In the genomic region with DNA sequence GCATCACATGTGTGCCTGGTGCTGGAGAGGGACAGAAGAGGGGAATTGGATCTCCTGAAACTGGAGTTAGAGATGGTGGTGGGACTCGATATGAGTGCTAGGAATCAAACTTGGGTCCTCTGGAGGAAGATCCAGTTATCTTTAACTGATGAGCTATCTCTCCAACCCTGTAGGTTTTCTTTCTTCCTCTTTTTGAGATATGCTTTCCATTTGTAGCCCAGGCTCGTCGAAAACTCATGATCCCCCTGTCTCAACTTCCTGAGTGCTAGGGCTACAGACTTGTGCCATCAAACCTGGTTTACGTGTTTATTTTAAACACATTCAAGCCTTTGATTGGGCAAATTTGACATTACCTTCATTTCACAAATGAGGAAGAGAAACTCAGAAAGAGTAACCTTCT, we compare ENCODE assay signal across 37 mouse cellular contexts. TPM values are rescaled to one million over a fixed set of nuclear protein-coding genes. Genes with fewer than 3 reads are reported as not detected.
"Had no signal": no experiment of that assay in that cellular context is flagged by ENCODE, and none has a peak within 500 bp of the region (broad histone marks: within the 10 kb centered on the region; RNA-seq: fewer than 3 reads in every experiment).

No protein-coding gene starts in this region.

- H3K9ac ChIP-seq: heart, embryonic 12.5 days; hindbrain, embryonic 12.5 days; hindbrain, embryonic 14.5 days; intestine, embryonic 15.5 days; limb, embryonic 12.5 days; liver, embryonic 14.5 days had no signal

- H3K4me3 ChIP-seq: heart, embryonic 10.5 days; heart, embryonic 12.5 days; hindbrain, embryonic 10.5 days; hindbrain, embryonic 12.5 days; intestine, embryonic 15.5 days; layer of hippocampus, adult 2 months; left cerebral cortex, adult 2 months; limb, embryonic 10.5 days; limb, embryonic 12.5 days had no signal

- H3K36me3 ChIP-seq: heart, embryonic 10.5 days; heart, embryonic 12.5 days; hindbrain, embryonic 10.5 days; hindbrain, embryonic 12.5 days; intestine, embryonic 15.5 days; limb, embryonic 10.5 days; limb, embryonic 12.5 days had no signal

- H3K27ac ChIP-seq: heart, embryonic 10.5 days; hindbrain, embryonic 10.5 days; hindbrain, embryonic 12.5 days; hindbrain, embryonic 14.5 days; intestine, embryonic 15.5 days; layer of hippocampus, adult 2 months; left cerebral cortex, adult 2 months; limb, embryonic 10.5 days; limb, embryonic 12.5 days; liver, embryonic 14.5 days had no signal

- DNase-seq: gastrocnemius, postnatal 14 days; gastrocnemius, postnatal 36 days; heart, adult 18-20 months; heart, postnatal 10 days; heart, postnatal 4 days; kidney, adult 18-20 months; kidney, adult 8-10 months; kidney, postnatal 10 days; kidney, postnatal 25 days; kidney, postnatal 4 days had no signal

- ATAC-seq: hindbrain, embryonic 16.5 days; inflammation-experienced regulatory T-cells, adult 6 months; intestine, embryonic 15.5 days; intestine, postnatal 0 days had no signal

- H3K27me3 ChIP-seq: intestine, embryonic 15.5 days had no signal

- H3K4me1 ChIP-seq: hindbrain, embryonic 12.5 days had no signal

- H3K4me2 ChIP-seq: heart, embryonic 12.5 days; hindbrain, embryonic 12.5 days; hindbrain, embryonic 14.5 days; intestine, embryonic 15.5 days; limb, embryonic 12.5 days; liver, embryonic 11.5 days had no signal

- H3K9me3 ChIP-seq: heart, embryonic 10.5 days; heart, embryonic 12.5 days; hindbrain, embryonic 10.5 days; hindbrain, embryonic 12.5 days; intestine, embryonic 15.5 days; limb, embryonic 10.5 days; limb, embryonic 12.5 days had no signal

RNA-seq across cellular contexts. Expression of gene Sec14l4, which starts 2.9 kb away (rescaled TPM):
- total RNA-seq: gastrocnemius, adult 18-20 months; gastrocnemius, adult 8-10 months; gastrocnemius, postnatal 14 days; gastrocnemius, postnatal 36 days; heart, postnatal 4 days; left cerebral cortex, adult 2 months; left cerebral cortex, postnatal 36 days had no signal
- polyA plus RNA-seq: heart, embryonic 12.5 days; heart, embryonic 14.5 days; hindbrain, embryonic 10.5 days; hindbrain, embryonic 12.5 days; hindbrain, embryonic 14.5 days; hindbrain, embryonic 16.5 days; inflammation-experienced regulatory T-cells, adult 6 months; kidney, embryonic 14.5 days; limb, embryonic 10.5 days; limb, embryonic 12.5 days had no signal

RNA-seq across cellular contexts. Expression of gene Sec14l3, which starts 30.5 kb away (rescaled TPM):
- total RNA-seq: gastrocnemius, adult 18-20 months; gastrocnemius, adult 8-10 months; gastrocnemius, postnatal 14 days; gastrocnemius, postnatal 36 days; heart, postnatal 25 days; heart, postnatal 4 days had no signal
- polyA plus RNA-seq: heart, embryonic 10.5 days; heart, embryonic 12.5 days; heart, embryonic 14.5 days; hindbrain, embryonic 10.5 days; hindbrain, embryonic 12.5 days; inflammation-experienced regulatory T-cells, adult 6 months; intestine, embryonic 15.5 days; intestine, postnatal 0 days; kidney, embryonic 14.5 days; limb, embryonic 10.5 days; limb, embryonic 12.5 days; limb, embryonic 14.5 days; liver, embryonic 11.5 days; liver, embryonic 14.5 days; liver, embryonic 16.5 days had no signal

RNA-seq across cellular contexts. Expression of gene Gal3st1, which starts 50.7 kb away (rescaled TPM):
- polyA plus RNA-seq: heart, embryonic 14.5 days; inflammation-experienced regulatory T-cells, adult 6 months had no signal

RNA-seq across cellular contexts. Expression of gene 4930556J24Rik, which starts 57.6 kb away (rescaled TPM):
- total RNA-seq: gastrocnemius, adult 18-20 months; gastrocnemius, adult 8-10 months; gastrocnemius, postnatal 14 days; gastrocnemius, postnatal 36 days; heart, adult 18-20 months; heart, adult 8-10 months; heart, postnatal 10 days; heart, postnatal 25 days; heart, postnatal 4 days; layer of hippocampus, adult 2 months; layer of hippocampus, postnatal 10 days; left cerebral cortex, postnatal 14 days had no signal
- polyA plus RNA-seq: gonadal fat pad, adult 2 months; heart, embryonic 12.5 days; heart, embryonic 14.5 days; hindbrain, embryonic 16.5 days; intestine, embryonic 15.5 days; limb, embryonic 12.5 days; limb, embryonic 14.5 days; liver, embryonic 14.5 days had no signal
